Mouse (Mus musculus) forebrain, embryonic 10.5 days (tissue): Measurements from ENCODE around the gene Tram2. TPM values are rescaled to one million over a fixed set of nuclear protein-coding genes. Genes with fewer than 3 reads are reported as not detected.

ENCODE experiments used
- DNase-seq: peaks from one replicate; pipeline ENCODE4 v3.0.0-alpha.2; 2017; ENCODE audit warnings: low spot score; ENCODE audit errors: extremely low spot score
- H3K27ac ChIP-seq: fragments of 300-500 bp; sonication (generic); 2 replicates; pipeline ENCODE4 v1.5.1; 2016; ENCODE audit warnings: mild to moderate bottlenecking
- H3K27me3 ChIP-seq: fragments of 300-500 bp; sonication (generic); 2 replicates; pipeline ENCODE4 v1.6.1; 2016; ENCODE audit warnings: mild to moderate bottlenecking; ENCODE audit not compliant: poor library complexity, severe bottlenecking
- H3K36me3 ChIP-seq: fragments of 300-500 bp; sonication (generic); replicated peaks from 2 replicates; pipeline ENCODE4 v1.6.1; 2016; ENCODE audit warnings: mild to moderate bottlenecking, moderate library complexity
- H3K4me1 ChIP-seq: fragments of 300-500 bp; sonication (generic); 2 replicates; pipeline ENCODE4 v1.6.1; 2016
- H3K4me3 ChIP-seq: fragments of 300-500 bp; sonication (generic); 2 replicates; pipeline ENCODE4 v1.5.1; 2016; ENCODE audit warnings: mild to moderate bottlenecking, moderate library complexity
- H3K9me3 ChIP-seq: fragments of 300-500 bp; sonication (generic); 2 replicates; pipeline ENCODE4 v1.6.1; 2016; ENCODE audit warnings: mild to moderate bottlenecking, moderate library complexity
- WGBS: fragments of 180-500 bp; shearing (Covaris S2); methylation state at CpG from one replicate; pipeline ENCODE4 v1.1.7; 2016; 5-methylcytosine and 5-hydroxymethylcytosine counted together
- polyA plus RNA-seq: library from polyadenylated mRNA; unstranded; fragments of >200 nt; fragmentation: Nextera tagmentation; extraction: Ambion mirVana; gene quantifications from 2 replicates; pipeline ENCODE4 v1.2.1, GENCODE M21; 2016

Tram2 gene
- polyA plus RNA-seq, 1 experiment from 2014 or later, result 5.6 TPM

- 81% methylated on average over 9 of the region's 9 CpGs for WGBS
Observed at GRCm38 (mm10) chr1:20974341-20975135, 104.5 kb downstream of the Tram2 start.

GRCm38 (mm10) chr1:20973389-20973788, 105.6 kb downstream of the Tram2 start:
- no peaks in the 10 kb centered on the region for H3K9me3 ChIP-seq
- no peak overlapping the region for H3K27ac ChIP-seq
- H3K4me3 ChIP-seq, result no peak overlapping the region
- H3K4me1 ChIP-seq, result no peaks in the 10 kb centered on the region
- no peaks in the 10 kb centered on the region for H3K27me3 ChIP-seq
- DNase-seq, result no peak
- H3K36me3 ChIP-seq, result no peaks in the 10 kb centered on the region
- WGBS, result 96% methylated on average over 6 of the region's 6 CpGs

More at GRCm38 (mm10) chr1:20974341-20975135, 104.5 kb downstream of the Tram2 start:
- H3K27me3 ChIP-seq, result no peaks in the 10 kb centered on the region
- H3K4me3 ChIP-seq, result no peak overlapping the region
- no peak overlapping the region for H3K27ac ChIP-seq
- no peaks in the 10 kb centered on the region for H3K9me3 ChIP-seq
- no peak for DNase-seq
- no peaks in the 10 kb centered on the region for H3K36me3 ChIP-seq
- no peaks in the 10 kb centered on the region for H3K4me1 ChIP-seq

GRCm38 (mm10) chr1:20969642-20970041, 109.4 kb downstream of the Tram2 start:
- H3K36me3 ChIP-seq, result no peaks in the 10 kb centered on the region
- H3K4me1 ChIP-seq, result no peaks in the 10 kb centered on the region
- no peak overlapping the region for H3K27ac ChIP-seq
- H3K4me3 ChIP-seq, result no peak overlapping the region
- no peaks in the 10 kb centered on the region for H3K27me3 ChIP-seq
- no peaks in the 10 kb centered on the region for H3K9me3 ChIP-seq
- WGBS, result 87% methylated on average over 2 of the region's 2 CpGs
- DNase-seq, result no peak

GRCm38 (mm10) chr1:20954876-20955275, 124.2 kb downstream of the Tram2 start:
- H3K27ac ChIP-seq, result no peak overlapping the region
- H3K9me3 ChIP-seq, result no peaks in the 10 kb centered on the region; the same call in 1 of the 2 replicates
- WGBS, result 86% methylated on average over 3 of the region's 3 CpGs
- no peak for DNase-seq
- no peaks in the 10 kb centered on the region for H3K27me3 ChIP-seq
- H3K36me3 ChIP-seq, result no peaks in the 10 kb centered on the region
- H3K4me1 ChIP-seq, result peaks cover 15% of the 10 kb centered on the region
- H3K4me3 ChIP-seq, result no peak overlapping the region

GRCm38 (mm10) chr1:20951799-20952198, 127.2 kb downstream of the Tram2 start:
- no peaks in the 10 kb centered on the region for H3K27me3 ChIP-seq
- H3K4me3 ChIP-seq, result peak overlapping the region; percentile 61
- peaks cover 15% of the 10 kb centered on the region for H3K4me1 ChIP-seq
- peak overlapping the region; percentile 91 for H3K27ac ChIP-seq
- DNase-seq, result no peak
- H3K9me3 ChIP-seq, result no peaks in the 10 kb centered on the region; the same call in 1 of the 2 replicates
- under 1% methylated on average over 16 of the region's 16 CpGs for WGBS
- H3K36me3 ChIP-seq, result no peaks in the 10 kb centered on the region

- Histone ChIP-seq H3K4me3 (peak within 1 kb of the TSS; percentile 61), H3K27ac (peak within 1 kb of the TSS; percentile 91), H3K9me3 (no peaks in the 10 kb centered on the region; the same call in 1 of the 2 replicates), H3K4me1 (peaks cover 15% of the 10 kb centered on the region), H3K36me3 (no peaks in the 10 kb centered on the region), H3K27me3 (no peaks in the 10 kb centered on the region)
- WGBS, result under 1% methylated on average over 23 of the region's 23 CpGs
- DNase-seq, result peak; percentile 97
Observed at GRCm38 (mm10) chr1:20951300-20951763, 127.7 kb downstream of the Tram2 start, which contains the start of gene Efhc1. Gene Efhc1 (plus strand): TSS chr1:20951626.

Other genes with a start within 250 kb of the Tram2 start
- gene Paqr8, start 188.6 kb downstream of the Tram2 start, polyA plus RNA-seq, result 5.5 and 5.6 TPM in 2 replicates
- gene Efhc1, start 127.6 kb downstream of the Tram2 start, polyA plus RNA-seq, result 1.3 and 2.1 TPM in 2 replicates
- gene Tmem14a, start 139.3 kb upstream of the Tram2 start, polyA plus RNA-seq, result 9.2 and 9.7 TPM in 2 replicates
- 0.40 TPM in 1 of 2 replicates, not detected in the other for gene Gsta3, start 161.4 kb upstream of the Tram2 start, polyA plus RNA-seq